Mouse (Mus musculus) kidney, postnatal 0 days (tissue): ENCODE data around the gene Klf17. TPM values are rescaled to one million over a fixed set of nuclear protein-coding genes. Genes with fewer than 3 reads are reported as not detected.

Experiments used
- ATAC-seq: fragments of 200-750 bp; cut with Nextera tagmentation; replicated peaks from 2 replicates; pipeline ENCODE4 v1.8.0; 2017; ENCODE audit warnings: low read depth, moderate number of reproducible peaks, moderate TSS enrichment, moderate library complexity; ENCODE audit not compliant: low FRiP score
- DNase-seq: peaks from one replicate; pipeline ENCODE4 v3.0.0-alpha.2; 2016; ENCODE audit warnings: low spot score
- H3K27ac ChIP-seq: fragments of 300-500 bp; sonication (generic); 2 replicates; pipeline ENCODE4 v1.5.1; 2014; ENCODE audit warnings: mild to moderate bottlenecking
- H3K27me3 ChIP-seq: fragments of 300-500 bp; sonication (generic); 2 replicates; pipeline ENCODE4 v1.6.1; 2014; ENCODE audit warnings: low read length, mixed read lengths; ENCODE audit not compliant: insufficient read depth
- H3K36me3 ChIP-seq: fragments of 300-500 bp; sonication (generic); 2 replicates; pipeline ENCODE4 v1.6.1; 2014; ENCODE audit warnings: low read length, mixed read lengths; ENCODE audit not compliant: insufficient read depth
- H3K4me1 ChIP-seq: fragments of 300-500 bp; sonication (generic); replicated peaks from 2 replicates; pipeline ENCODE4 v1.6.1; 2014; ENCODE audit warnings: antibody characterized with exemption, low read length, mixed read lengths; ENCODE audit not compliant: insufficient read depth
- H3K4me2 ChIP-seq: fragments of 300-500 bp; sonication (generic); 2 replicates; pipeline ENCODE4 v1.6.1; 2014; ENCODE audit warnings: mild to moderate bottlenecking, low read length, moderate library complexity, mixed read lengths
- H3K4me3 ChIP-seq: fragments of 300-500 bp; sonication (generic); replicated peaks from 2 replicates; pipeline ENCODE4 v1.5.1; 2014; ENCODE audit warnings: low read depth, low read length
- H3K9ac ChIP-seq: fragments of 300-500 bp; sonication (generic); 2 replicates; pipeline ENCODE4 v1.6.1; 2014; ENCODE audit warnings: low read depth, low read length
- H3K9me3 ChIP-seq: fragments of 300-500 bp; sonication (generic); replicated peaks from 2 replicates; pipeline ENCODE4 v1.6.1; 2016; ENCODE audit warnings: low read length, inconsistent platforms, mixed read lengths
- CTCF ChIP-seq: IDR thresholded peaks from 2 replicates; pipeline ENCODE4 v1.5.1; 2016; ENCODE audit warnings: antibody characterized with exemption, low read depth, mild to moderate bottlenecking, moderate library complexity
- WGBS: fragments of 180-500 bp; shearing (Covaris S2); extraction: QIAGEN DNeasy Blood & Tissue Kit; methylation state at CpG from one replicate; pipeline ENCODE4 v1.1.7; 2014; 5-methylcytosine and 5-hydroxymethylcytosine counted together
- polyA plus RNA-seq: library from polyadenylated mRNA; unstranded; fragments of >200 nt; fragmentation: Nextera tagmentation; extraction: Ambion mirVana; gene quantifications from 2 replicates; pipeline ENCODE4 v1.2.1, GENCODE M21; 2015

Gene Klf17
- polyA plus RNA-seq: not detected in 2 replicates

- H3K9ac ChIP-seq: no peak within 1 kb of the TSS
- TF ChIP-seq CTCF: no peak
Observed at GRCm38 (mm10) chr4:117765416-117765815, at the start of gene Klf17. Klf17 (minus strand) TSS chr4:117765648.

GRCm38 (mm10) chr4:117814333-117814732 is 48.9 kb upstream of the Klf17 start:
- Histone ChIP-seq H3K9ac (no peak overlapping the region), H3K36me3 (no peaks in the 10 kb centered on the region), H3K27me3 (no peaks in the 10 kb centered on the region), H3K4me2 (no peak overlapping the region), H3K9me3 (no peaks in the 10 kb centered on the region), H3K4me1 (no peaks in the 10 kb centered on the region), H3K27ac (no peak overlapping the region), H3K4me3 (no peak overlapping the region)
- no peak for TF ChIP-seq CTCF
- 39% methylated on average over 4 of the region's 4 CpGs for WGBS
- ATAC-seq (no peak), DNase-seq (no peak)

More at GRCm38 (mm10) chr4:117765416-117765815, at the start of gene Klf17:
- DNase-seq (no peak), ATAC-seq (no peak)
- WGBS: 83% methylated on average over 11 of the region's 12 CpGs
- Histone ChIP-seq H3K27ac (no peak within 1 kb of the TSS), H3K27me3 (no peaks in the 10 kb centered on the region), H3K36me3 (no peaks in the 10 kb centered on the region), H3K4me1 (no peaks in the 10 kb centered on the region), H3K4me3 (no peak within 1 kb of the TSS), H3K9me3 (no peaks in the 10 kb centered on the region), H3K4me2 (no peak within 1 kb of the TSS)

- Histone ChIP-seq H3K27ac (no peak overlapping the region), H3K4me2 (no peak overlapping the region), H3K27me3 (no peaks in the 10 kb centered on the region), H3K36me3 (no peaks in the 10 kb centered on the region), H3K4me1 (no peaks in the 10 kb centered on the region), H3K4me3 (no peak overlapping the region), H3K9ac (no peak overlapping the region), H3K9me3 (no peaks in the 10 kb centered on the region)
- 57% methylated on average over 9 of the region's 9 CpGs for WGBS
- DNase-seq (no peak), ATAC-seq (no peak)
- no peak for TF ChIP-seq CTCF
Observed at GRCm38 (mm10) chr4:117813591-117814192, 48.2 kb upstream of the Klf17 start.

DNA sequence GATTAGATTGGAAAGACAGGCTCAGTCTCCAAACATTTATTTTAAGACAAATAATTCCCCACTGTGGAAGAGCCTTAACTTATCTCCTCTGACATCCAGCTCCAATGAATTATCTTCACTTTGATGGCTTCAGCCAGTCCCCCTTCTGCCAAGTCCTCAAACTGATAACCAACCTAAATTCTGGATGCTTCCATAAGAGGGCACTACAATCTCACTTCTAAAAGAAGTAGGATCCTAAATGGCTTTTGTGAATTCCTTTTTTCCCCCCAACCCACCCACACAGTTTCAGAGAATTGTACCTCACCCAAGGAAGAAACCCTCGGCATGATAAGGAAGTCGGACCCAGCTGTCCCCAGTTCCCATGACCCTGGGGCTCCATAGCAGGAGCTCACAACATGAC is 45.5 kb upstream of the Klf17 start:
- Histone ChIP-seq H3K27ac (no peak overlapping the region), H3K27me3 (no peaks in the 10 kb centered on the region), H3K36me3 (no peaks in the 10 kb centered on the region), H3K9ac (no peak overlapping the region), H3K4me3 (no peak overlapping the region), H3K9me3 (no peaks in the 10 kb centered on the region), H3K4me2 (no peak overlapping the region), H3K4me1 (no peaks in the 10 kb centered on the region)
- TF ChIP-seq CTCF: peak; percentile 56; the same call in 1 of the 2 replicates
- 47% methylated on average over 2 of the region's 2 CpGs for WGBS
- ATAC-seq (no peak), DNase-seq (peak; percentile 45)

DNA sequence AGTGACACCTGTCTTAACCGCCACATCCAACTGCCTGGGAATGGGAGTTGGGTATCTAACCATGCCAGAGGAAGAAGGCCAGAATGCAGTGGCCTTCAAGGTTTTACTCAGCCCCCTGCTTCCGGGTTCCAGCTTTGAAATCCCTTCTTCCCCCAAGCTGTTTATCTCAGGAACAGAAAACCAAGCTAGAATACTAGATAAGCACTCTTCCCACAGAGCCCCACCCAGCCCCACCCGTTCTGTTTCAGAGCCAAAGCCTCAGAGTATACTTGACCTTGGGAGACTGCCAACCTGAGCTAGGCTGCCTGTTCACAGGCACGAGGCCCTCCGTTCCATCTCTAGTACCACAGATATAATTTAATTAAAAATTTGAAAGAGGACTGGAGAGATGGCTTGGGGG is 41.5 kb upstream of the Klf17 start:
- H3K27me3 ChIP-seq: no peaks in the 10 kb centered on the region
- no peaks in the 10 kb centered on the region for H3K36me3 ChIP-seq
- H3K9ac ChIP-seq: no peak overlapping the region
- no peaks in the 10 kb centered on the region for H3K4me1 ChIP-seq
- ATAC-seq (no peak), DNase-seq (no peak)
- no peaks in the 10 kb centered on the region for H3K9me3 ChIP-seq
- TF ChIP-seq CTCF: no peak
- WGBS: 75% methylated on average over 5 of the region's 5 CpGs
- H3K4me2 ChIP-seq: no peak overlapping the region
- no peak overlapping the region for H3K4me3 ChIP-seq
- no peak overlapping the region for H3K27ac ChIP-seq

DNA sequence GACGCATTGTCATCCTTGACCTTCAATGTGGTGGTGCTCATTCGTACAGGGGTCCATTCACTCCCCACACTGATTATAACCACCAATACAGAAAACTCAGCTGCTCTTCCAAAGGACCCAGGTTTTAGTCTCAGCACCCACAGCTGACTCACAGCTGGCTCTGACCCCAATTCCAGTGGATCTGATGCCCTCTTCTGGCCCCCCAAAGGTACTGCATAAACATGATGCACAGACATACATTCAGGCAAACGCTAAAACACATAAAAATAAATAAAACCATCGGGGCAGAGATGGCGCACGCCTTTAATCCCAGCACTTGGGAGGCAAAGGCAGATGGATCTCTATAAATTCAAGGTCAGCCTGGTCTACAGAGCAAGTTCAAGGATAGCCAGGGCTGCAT is 34.5 kb upstream of the Klf17 start:
- Histone ChIP-seq H3K9me3 (no peaks in the 10 kb centered on the region), H3K27me3 (no peaks in the 10 kb centered on the region), H3K9ac (no peak overlapping the region), H3K4me1 (no peaks in the 10 kb centered on the region), H3K4me3 (no peak overlapping the region), H3K4me2 (no peak overlapping the region), H3K27ac (no peak overlapping the region), H3K36me3 (no peaks in the 10 kb centered on the region)
- DNase-seq (no peak), ATAC-seq (no peak)
- WGBS: 75% methylated on average over 6 of the region's 6 CpGs
- TF ChIP-seq CTCF: peak; percentile 31; the same call in 1 of the 2 replicates

- H3K4me3 ChIP-seq: no peak overlapping the region
- no peak overlapping the region for H3K4me2 ChIP-seq
- ATAC-seq: no peak
- no peaks in the 10 kb centered on the region for H3K27me3 ChIP-seq
- no peak for DNase-seq
- no peak overlapping the region for H3K9ac ChIP-seq
- H3K27ac ChIP-seq: no peak overlapping the region
- no peaks in the 10 kb centered on the region for H3K36me3 ChIP-seq
- 68% methylated on average over 10 of the region's 10 CpGs for WGBS
- no peaks in the 10 kb centered on the region for H3K9me3 ChIP-seq
- H3K4me1 ChIP-seq: no peaks in the 10 kb centered on the region
- TF ChIP-seq CTCF: no peak
Observed at GRCm38 (mm10) chr4:117788308-117788707, 22.9 kb upstream of the Klf17 start.
